ENCODE assay signal across 14 mouse cellular contexts in the genomic region with DNA sequence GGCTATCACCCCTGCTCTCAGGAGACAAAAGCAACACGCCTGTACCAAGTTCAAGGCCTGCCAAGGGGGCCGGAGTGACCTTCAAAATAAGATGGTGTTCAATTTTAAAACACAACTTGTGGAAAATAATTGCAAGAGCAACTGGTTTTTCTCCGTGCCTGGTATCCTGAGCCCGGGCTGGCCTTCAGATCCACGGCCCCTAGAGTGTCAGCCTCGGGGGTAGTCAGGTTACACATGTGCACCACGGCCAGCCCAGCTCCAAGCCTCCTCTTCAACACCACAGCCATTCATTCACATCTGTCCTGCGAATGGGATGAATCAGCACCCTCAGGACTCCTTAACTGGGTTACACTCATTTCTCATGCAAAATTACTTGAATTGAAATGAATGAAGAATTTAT.
"Had no signal": no experiment of that assay in that cellular context is flagged by ENCODE, and none has a peak within 500 bp of the region (broad histone marks: within the 10 kb centered on the region; RNA-seq: fewer than 3 reads in every experiment).

No protein-coding gene starts in this region.

- DNase-seq: lung, adult 2 months; lung, postnatal 14 days; lung, postnatal 36 days; right cerebral cortex, postnatal 14 days; thymus, adult 18-20 months; thymus, postnatal 14 days; thymus, postnatal 36 days had no signal

- H3K27me3 ChIP-seq: lung, embryonic 15.5 days; megakaryocyte, embryonic 14.5 days; midbrain, embryonic 13.5 days; midbrain, embryonic 15.5 days; neural tube, embryonic 12.5 days; stomach, embryonic 15.5 days had no signal

- H3K4me1 ChIP-seq: stomach, embryonic 15.5 days had no signal

- H3K36me3 ChIP-seq: midbrain, embryonic 15.5 days; stomach, embryonic 15.5 days had no signal

- H3K9me3 ChIP-seq: lung, embryonic 15.5 days; megakaryocyte, embryonic 14.5 days; midbrain, embryonic 13.5 days; midbrain, embryonic 15.5 days; neural tube, embryonic 12.5 days; stomach, embryonic 15.5 days had no signal

- H3K4me3 ChIP-seq: lung, embryonic 15.5 days; megakaryocyte, embryonic 14.5 days; midbrain, embryonic 13.5 days; midbrain, embryonic 15.5 days; neural tube, embryonic 12.5 days; stomach, embryonic 15.5 days had no signal

- H3K27ac ChIP-seq: lung, embryonic 15.5 days; macrophage; midbrain, embryonic 13.5 days; midbrain, embryonic 15.5 days; neural tube, embryonic 12.5 days; stomach, embryonic 15.5 days had no signal
